Mouse (Mus musculus) lung, embryonic 15.5 days (tissue): ENCODE data around the gene Car10. TPM values are rescaled to one million over a fixed set of nuclear protein-coding genes. Genes with fewer than 3 reads are reported as not detected.

Experiments used
- ATAC-seq: fragments of 200-750 bp; cut with Nextera tagmentation; 2 replicates; pipeline ENCODE4 v1.8.0; 2017; ENCODE audit warnings: moderate number of reproducible peaks, borderline replicate concordance; ENCODE audit not compliant: low FRiP score, low TSS enrichment; ENCODE audit errors: extremely low read depth
- H3K27ac ChIP-seq: fragments of 300-500 bp; sonication (generic); 2 replicates; pipeline ENCODE4 v1.5.1; 2015; ENCODE audit warnings: moderate library complexity, mild to moderate bottlenecking, inconsistent platforms
- H3K27me3 ChIP-seq: fragments of 300-500 bp; sonication (generic); 2 replicates; pipeline ENCODE4 v1.6.1; 2015; ENCODE audit warnings: inconsistent platforms
- H3K36me3 ChIP-seq: fragments of 300-500 bp; sonication (generic); 2 replicates; pipeline ENCODE4 v1.6.1; 2015; ENCODE audit warnings: inconsistent platforms
- H3K4me1 ChIP-seq: fragments of 300-500 bp; sonication (generic); 2 replicates; pipeline ENCODE4 v1.6.1; 2015; ENCODE audit warnings: inconsistent platforms
- H3K4me2 ChIP-seq: fragments of 300-500 bp; sonication (generic); 2 replicates; pipeline ENCODE4 v1.6.1; 2015; ENCODE audit warnings: inconsistent platforms, mild to moderate bottlenecking, moderate library complexity
- H3K4me3 ChIP-seq: fragments of 300-500 bp; sonication (generic); 2 replicates; pipeline ENCODE4 v1.5.1; 2015; ENCODE audit warnings: mild to moderate bottlenecking, inconsistent platforms
- H3K9ac ChIP-seq: fragments of 300-500 bp; sonication (generic); 2 replicates; pipeline ENCODE4 v1.6.1; 2015; ENCODE audit warnings: inconsistent platforms
- H3K9me3 ChIP-seq: fragments of 300-500 bp; sonication (generic); 2 replicates; pipeline ENCODE4 v1.6.1; 2016; ENCODE audit warnings: inconsistent platforms
- WGBS: fragments of 180-500 bp; shearing (Covaris S2); methylation state at CpG from one replicate; pipeline ENCODE4 v1.1.7; 2015; 5-methylcytosine and 5-hydroxymethylcytosine counted together
- polyA plus RNA-seq: library from polyadenylated mRNA; unstranded; fragments of >200 nt; fragmentation: Nextera tagmentation; extraction: Ambion mirVana; gene quantifications from 2 replicates; pipeline ENCODE4 v1.2.1, GENCODE M21; 2015

The Car10 gene
- polyA plus RNA-seq, 1 experiment from 2014 or later = 0.40 TPM

GRCm38 (mm10) chr11:93562330-93562865 is 464.6 kb downstream of the Car10 start:
- peak; percentile 53; the same call in 1 of the 2 replicates for ATAC-seq
- Histone ChIP-seq H3K9me3 (no peaks in the 10 kb centered on the region), H3K27ac (peak overlapping the region; percentile 10; the same call in 1 of the 2 replicates), H3K4me2 (no peak overlapping the region), H3K36me3 (no peaks in the 10 kb centered on the region), H3K4me3 (no peak overlapping the region), H3K4me1 (no peaks in the 10 kb centered on the region), H3K9ac (no peak overlapping the region), H3K27me3 (no peaks in the 10 kb centered on the region)

- H3K9ac ChIP-seq = no peak overlapping the region
- 69% methylated on average over 3 of the region's 3 CpGs for WGBS
- ATAC-seq = no peak
- H3K9me3 ChIP-seq = no peaks in the 10 kb centered on the region
- H3K4me1 ChIP-seq = no peaks in the 10 kb centered on the region
- no peaks in the 10 kb centered on the region for H3K27me3 ChIP-seq
- no peak overlapping the region for H3K27ac ChIP-seq
- H3K4me2 ChIP-seq = no peak overlapping the region
- H3K4me3 ChIP-seq = no peak overlapping the region
- H3K36me3 ChIP-seq = no peaks in the 10 kb centered on the region
Observed at GRCm38 (mm10) chr11:93565756-93566155, 467.9 kb downstream of the Car10 start.

GRCm38 (mm10) chr11:93571917-93572641 is 474.3 kb downstream of the Car10 start:
- no peak overlapping the region for H3K4me3 ChIP-seq
- H3K9me3 ChIP-seq = no peaks in the 10 kb centered on the region
- WGBS = 78% methylated on average over 11 of the region's 11 CpGs
- no peak for ATAC-seq
- no peaks in the 10 kb centered on the region for H3K4me1 ChIP-seq
- no peaks in the 10 kb centered on the region for H3K36me3 ChIP-seq
- no peak overlapping the region for H3K9ac ChIP-seq
- H3K27me3 ChIP-seq = no peaks in the 10 kb centered on the region
- H3K27ac ChIP-seq = no peak overlapping the region
- no peak overlapping the region for H3K4me2 ChIP-seq

- WGBS = 87% methylated on average over 2 of the region's 2 CpGs
- no peak overlapping the region for H3K4me3 ChIP-seq
Observed at GRCm38 (mm10) chr11:93577441-93577840, 479.6 kb downstream of the Car10 start.

GRCm38 (mm10) chr11:93579626-93580025 is 481.8 kb downstream of the Car10 start:
- ATAC-seq = no peak
- H3K9me3 ChIP-seq = no peaks in the 10 kb centered on the region
- no peaks in the 10 kb centered on the region for H3K27me3 ChIP-seq
- H3K4me1 ChIP-seq = no peaks in the 10 kb centered on the region
- no peaks in the 10 kb centered on the region for H3K36me3 ChIP-seq
- H3K27ac ChIP-seq = no peak overlapping the region
- H3K4me2 ChIP-seq = no peak overlapping the region
- no peak overlapping the region for H3K9ac ChIP-seq
- H3K4me3 ChIP-seq = no peak overlapping the region
- 94% methylated on average over 1 of the region's 1 CpGs for WGBS

More at GRCm38 (mm10) chr11:93577441-93577840, 479.6 kb downstream of the Car10 start:
- ATAC-seq = no peak
- no peaks in the 10 kb centered on the region for H3K4me1 ChIP-seq
- no peak overlapping the region for H3K4me2 ChIP-seq
- H3K27ac ChIP-seq = no peak overlapping the region
- no peak overlapping the region for H3K9ac ChIP-seq
- H3K36me3 ChIP-seq = no peaks in the 10 kb centered on the region
- H3K27me3 ChIP-seq = no peaks in the 10 kb centered on the region
- H3K9me3 ChIP-seq = no peaks in the 10 kb centered on the region

GRCm38 (mm10) chr11:93581326-93581725 is 483.5 kb downstream of the Car10 start:
- WGBS = 44% methylated on average over 4 of the region's 4 CpGs
- Histone ChIP-seq H3K9ac (no peak overlapping the region), H3K4me3 (no peak overlapping the region), H3K4me1 (no peaks in the 10 kb centered on the region), H3K27me3 (no peaks in the 10 kb centered on the region), H3K27ac (no peak overlapping the region), H3K9me3 (no peaks in the 10 kb centered on the region), H3K4me2 (no peak overlapping the region), H3K36me3 (no peaks in the 10 kb centered on the region)
- no peak for ATAC-seq

GRCm38 (mm10) chr11:93587788-93588187 is 490.0 kb downstream of the Car10 start:
- Histone ChIP-seq H3K27ac (no peak overlapping the region), H3K4me1 (no peaks in the 10 kb centered on the region), H3K4me2 (no peak overlapping the region), H3K9me3 (no peaks in the 10 kb centered on the region), H3K4me3 (no peak overlapping the region), H3K9ac (no peak overlapping the region), H3K27me3 (no peaks in the 10 kb centered on the region), H3K36me3 (no peaks in the 10 kb centered on the region)
- ATAC-seq = no peak
- 73% methylated on average over 4 of the region's 4 CpGs for whole genome bisulfite sequencing

- Histone ChIP-seq H3K4me1 (no peaks in the 10 kb centered on the region), H3K27ac (no peak overlapping the region), H3K9me3 (no peaks in the 10 kb centered on the region), H3K4me2 (no peak overlapping the region), H3K36me3 (no peaks in the 10 kb centered on the region), H3K9ac (no peak overlapping the region), H3K27me3 (no peaks in the 10 kb centered on the region), H3K4me3 (no peak overlapping the region)
- 66% methylated on average over 3 of the region's 3 CpGs for WGBS
- ATAC-seq = no peak
Observed at GRCm38 (mm10) chr11:93590652-93591051, 492.8 kb downstream of the Car10 start.

GRCm38 (mm10) chr11:93594033-93594432 is 496.2 kb downstream of the Car10 start:
- Histone ChIP-seq H3K4me3 (no peak overlapping the region), H3K9ac (no peak overlapping the region), H3K9me3 (no peaks in the 10 kb centered on the region), H3K27ac (no peak overlapping the region), H3K36me3 (no peaks in the 10 kb centered on the region), H3K4me2 (no peak overlapping the region), H3K4me1 (no peaks in the 10 kb centered on the region), H3K27me3 (no peaks in the 10 kb centered on the region)
- no peak for ATAC-seq
- 7% methylated on average over 2 of the region's 2 CpGs for WGBS

GRCm38 (mm10) chr11:93598175-93598574 is 500.3 kb downstream of the Car10 start:
- ATAC-seq = no peak
- Histone ChIP-seq H3K9ac (no peak overlapping the region), H3K4me3 (no peak overlapping the region), H3K4me2 (no peak overlapping the region), H3K27ac (no peak overlapping the region), H3K27me3 (no peaks in the 10 kb centered on the region), H3K4me1 (no peaks in the 10 kb centered on the region), H3K36me3 (no peaks in the 10 kb centered on the region), H3K9me3 (no peaks in the 10 kb centered on the region)
- WGBS = 54% methylated on average over 4 of the region's 4 CpGs

GRCm38 (mm10) chr11:93599755-93600154 is 501.9 kb downstream of the Car10 start:
- Histone ChIP-seq H3K4me3 (no peak overlapping the region), H3K9ac (no peak overlapping the region), H3K27ac (no peak overlapping the region), H3K9me3 (no peaks in the 10 kb centered on the region), H3K36me3 (no peaks in the 10 kb centered on the region), H3K4me2 (no peak overlapping the region), H3K4me1 (no peaks in the 10 kb centered on the region), H3K27me3 (no peaks in the 10 kb centered on the region)
- 73% methylated on average over 3 of the region's 3 CpGs for WGBS
- no peak for ATAC-seq

- no peak for ATAC-seq
- Histone ChIP-seq H3K4me2 (no peak overlapping the region), H3K4me1 (no peaks in the 10 kb centered on the region), H3K27me3 (no peaks in the 10 kb centered on the region), H3K9ac (no peak overlapping the region), H3K36me3 (no peaks in the 10 kb centered on the region), H3K27ac (no peak overlapping the region), H3K9me3 (no peaks in the 10 kb centered on the region), H3K4me3 (no peak overlapping the region)
- WGBS = 76% methylated on average over 1 of the region's 1 CpGs
Observed at GRCm38 (mm10) chr11:93603575-93603974, 505.7 kb downstream of the Car10 start.
